Mouse (Mus musculus): ENCODE measurements around the gene Kcne2. TPM values are rescaled to one million over a fixed set of nuclear protein-coding genes. Genes with fewer than 3 reads are reported as not detected.

The Kcne2 gene
- total RNA-seq, 2 experiments from 2014 or later = not detected

Other genes starting within 250 kb of the Kcne2 start
- gene Mrps6, start 234.1 kb upstream of the Kcne2 start, total RNA-seq (2021) = 10 to 100 TPM; 64.2 to 66.1 TPM
- gene Gm49711, start 234.1 kb upstream of the Kcne2 start, total RNA-seq (2021) = under 1 TPM in 1 of 2 experiments, not detected in 1; 0.37 TPM
- 10 to 100 TPM; 15.7 to 20.8 TPM for gene Slc5a3, start 234.1 kb upstream of the Kcne2 start, total RNA-seq (2021)
- gene Smim11, start 8.9 kb downstream of the Kcne2 start, total RNA-seq (2021) = 10 to 100 TPM; 49.0 to 51.8 TPM
- gene Fam243, start 29.1 kb downstream of the Kcne2 start, total RNA-seq (2021) = under 1 TPM in 1 of 2 experiments, not detected in 1; 0.25 TPM
- under 1 TPM in 1 of 2 experiments, not detected in 1; 0.34 TPM for gene Kcne1, start 67.1 kb downstream of the Kcne2 start, total RNA-seq (2021)
- gene Rcan1, start 178.5 kb downstream of the Kcne2 start, total RNA-seq (2021) = 10 to 100 TPM; 19.1 to 19.2 TPM
- 1 to 10 TPM in 1 of 2 experiments, under 1 TPM in 1; 0.17 to 1.7 TPM for gene Clic6, start 193.3 kb downstream of the Kcne2 start, total RNA-seq (2021)